Mouse (Mus musculus): ENCODE results near the gene Esrrg.

The Esrrg gene

GRCm38 (mm10) chr1:188260259-188261107 is 651.9 kb downstream of the Esrrg start:
- no peak for DNase-seq (ENCODE audit: low spot score in 2 of 2)

GRCm38 (mm10) chr1:188261903-188262682 is 653.5 kb downstream of the Esrrg start, which contains the start of gene Ush2a:
Gene Ush2a (plus strand): TSS chr1:188262023.
- DNase-seq (ENCODE audit: low spot score in 2 of 2) = no peak

Measured in frontal cortex, postnatal 10 days (tissue).